Mouse (Mus musculus): ENCODE measurements around the gene Gm10277. TPM values are rescaled to one million over a fixed set of nuclear protein-coding genes. Genes with fewer than 3 reads are reported as not detected.

The Gm10277 gene
- polyA plus RNA-seq, 1 experiment from 2014 or later: 1.5 TPM

DNA sequence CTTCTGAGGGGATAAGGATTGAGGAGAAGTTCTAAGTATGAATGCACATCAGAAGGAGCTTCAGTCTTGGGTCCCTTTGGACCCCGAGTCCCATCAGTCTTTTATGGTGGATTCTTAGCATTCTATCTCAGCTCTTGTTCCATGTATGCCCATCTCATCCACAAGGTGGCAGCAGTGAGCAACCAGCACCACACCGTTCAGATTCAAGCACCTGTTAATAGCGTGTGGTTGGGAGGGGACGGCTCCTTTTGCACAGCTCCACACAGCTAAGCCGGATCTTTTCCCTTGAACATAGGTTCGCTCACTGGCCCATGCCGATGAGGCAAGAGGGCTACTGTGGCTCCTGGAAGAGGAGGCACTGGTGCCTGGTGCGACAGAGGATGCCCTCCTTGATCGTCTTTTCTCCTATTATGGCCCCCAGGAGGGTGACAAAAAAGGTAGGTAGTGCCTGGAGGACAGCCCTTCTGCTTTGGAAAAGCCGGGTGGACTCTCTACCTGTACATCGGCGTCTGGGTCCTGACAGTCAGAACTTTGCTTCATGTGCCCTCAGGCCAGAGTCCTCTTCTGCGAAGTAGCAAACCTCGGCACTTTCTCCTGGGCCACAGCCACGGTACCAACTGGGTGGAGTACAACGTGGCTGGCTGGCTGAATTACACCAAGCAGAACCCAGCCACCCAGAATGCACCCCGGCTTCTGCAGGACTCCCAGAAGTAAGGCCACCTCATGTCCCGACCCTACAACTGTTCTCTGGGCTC is 39.9 kb upstream of the Gm10277 start:
- Histone ChIP-seq H3K9me3 (ENCODE audit: control insufficient read depth, low read depth, low read length) (no peaks in the 10 kb centered on the region), H3K27ac (ENCODE audit: low read length) (no peak overlapping the region), H3K36me3 (ENCODE audit: control insufficient read depth, insufficient read depth, low read length) (peaks cover 21% of the 10 kb centered on the region), H3K4me2 (replicated peaks; ENCODE audit: low read depth, low read length) (no peak overlapping the region), H3K4me3 (ENCODE audit: low read depth, low read length) (no peak overlapping the region), H3K9ac (replicated peaks; ENCODE audit: low read depth, low read length) (no peak overlapping the region), H3K4me1 (ENCODE audit: control insufficient read depth, insufficient read depth, low read length) (no peaks in the 10 kb centered on the region), H3K27me3 (ENCODE audit: control insufficient read depth, insufficient read depth, low read length) (no peaks in the 10 kb centered on the region)
- ATAC-seq (ENCODE audit: insufficient number of reproducible peaks, insufficient read depth, low FRiP score, low read depth): no peak
- WGBS: 52% methylated on average over 18 of the region's 18 CpGs

DNA sequence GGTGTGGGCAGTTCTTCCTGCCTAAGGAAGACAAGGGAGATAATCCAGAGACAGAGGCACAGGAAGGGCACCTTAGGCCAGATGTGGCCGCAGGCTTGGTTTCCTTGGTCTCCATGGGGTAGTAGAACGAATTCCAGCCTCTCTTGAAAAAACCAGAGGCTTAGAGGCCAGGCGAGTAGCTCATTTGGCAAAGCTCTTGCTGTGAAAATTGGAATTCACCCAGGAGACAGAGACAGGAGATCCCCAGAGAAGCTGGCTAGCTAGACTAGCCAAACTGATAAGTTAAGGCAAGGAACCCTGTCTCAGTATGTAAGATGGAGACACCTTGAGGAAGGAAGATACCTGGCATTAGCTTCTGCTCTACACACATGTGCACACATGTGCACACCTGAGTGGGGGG is 38.8 kb upstream of the Gm10277 start:
- Histone ChIP-seq H3K4me3 (ENCODE audit: low read depth, low read length) (no peak overlapping the region), H3K27ac (ENCODE audit: low read length) (no peak overlapping the region), H3K4me1 (ENCODE audit: control insufficient read depth, insufficient read depth, low read length) (no peaks in the 10 kb centered on the region), H3K9me3 (ENCODE audit: control insufficient read depth, low read depth, low read length) (no peaks in the 10 kb centered on the region), H3K9ac (replicated peaks; ENCODE audit: low read depth, low read length) (no peak overlapping the region), H3K36me3 (ENCODE audit: control insufficient read depth, insufficient read depth, low read length) (peaks cover 19% of the 10 kb centered on the region), H3K4me2 (replicated peaks; ENCODE audit: low read depth, low read length) (no peak overlapping the region), H3K27me3 (ENCODE audit: control insufficient read depth, insufficient read depth, low read length) (no peaks in the 10 kb centered on the region)
- ATAC-seq (ENCODE audit: insufficient number of reproducible peaks, insufficient read depth, low FRiP score, low read depth): no peak
- 55% methylated on average over 3 of the region's 3 CpGs for WGBS

DNA sequence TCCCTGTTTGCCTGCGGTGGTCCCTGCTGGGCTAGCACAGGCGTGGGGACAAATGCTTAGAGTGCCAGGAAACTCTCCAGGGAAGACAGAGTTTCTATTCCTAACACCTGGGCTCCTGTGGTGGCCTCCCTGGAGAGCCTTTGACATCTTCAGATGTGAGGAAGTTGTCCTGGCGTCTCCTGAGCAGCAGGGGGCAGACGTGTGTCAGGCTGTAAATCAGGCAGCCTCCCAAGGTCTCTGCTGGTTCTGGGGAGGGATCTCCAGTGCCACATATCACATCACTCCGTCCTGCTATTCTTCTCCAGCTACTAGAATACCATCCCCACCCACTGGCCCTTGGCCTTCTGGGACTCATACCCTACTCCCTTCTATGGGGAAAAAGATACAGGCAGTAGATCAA is 38.3 kb upstream of the Gm10277 start:
- no peak overlapping the region for H3K4me2 ChIP-seq (replicated peaks; ENCODE audit: low read depth, low read length)
- H3K27ac ChIP-seq (ENCODE audit: low read length): no peak overlapping the region
- peaks cover 19% of the 10 kb centered on the region for H3K36me3 ChIP-seq (ENCODE audit: control insufficient read depth, insufficient read depth, low read length)
- no peak overlapping the region for H3K4me3 ChIP-seq (ENCODE audit: low read depth, low read length)
- no peaks in the 10 kb centered on the region for H3K9me3 ChIP-seq (ENCODE audit: control insufficient read depth, low read depth, low read length)
- no peak overlapping the region for H3K9ac ChIP-seq (replicated peaks; ENCODE audit: low read depth, low read length)
- WGBS: 3% methylated on average over 5 of the region's 5 CpGs
- no peak for ATAC-seq (ENCODE audit: insufficient number of reproducible peaks, insufficient read depth, low FRiP score, low read depth)
- H3K4me1 ChIP-seq (ENCODE audit: control insufficient read depth, insufficient read depth, low read length): no peaks in the 10 kb centered on the region
- H3K27me3 ChIP-seq (ENCODE audit: control insufficient read depth, insufficient read depth, low read length): no peaks in the 10 kb centered on the region

DNA sequence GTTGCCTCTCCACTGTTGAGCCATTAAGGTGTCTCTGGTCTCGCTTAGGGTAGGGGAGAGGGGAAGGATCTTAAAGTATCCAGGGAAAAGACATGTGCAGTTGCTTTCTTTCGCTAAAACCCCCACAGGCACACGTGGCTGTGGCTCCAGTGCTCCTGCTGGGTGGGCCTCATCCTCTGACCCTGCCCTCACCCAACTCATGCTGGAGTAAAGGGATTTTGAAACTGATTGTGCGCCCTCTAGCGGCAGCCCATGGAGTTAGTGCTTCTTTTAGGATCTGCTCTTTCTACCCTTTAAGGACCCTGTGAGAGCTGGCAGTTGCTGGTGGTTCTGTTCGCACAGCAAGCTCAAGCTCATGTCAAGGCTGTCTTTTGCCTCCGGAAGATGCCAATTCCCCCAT is 35.2 kb upstream of the Gm10277 start:
- no peak overlapping the region for H3K9ac ChIP-seq (replicated peaks; ENCODE audit: low read depth, low read length)
- no peak overlapping the region for H3K27ac ChIP-seq (ENCODE audit: low read length)
- H3K4me3 ChIP-seq (ENCODE audit: low read depth, low read length): no peak overlapping the region
- H3K36me3 ChIP-seq (ENCODE audit: control insufficient read depth, insufficient read depth, low read length): peaks cover 17% of the 10 kb centered on the region
- 20% methylated on average over 7 of the region's 7 CpGs for WGBS
- no peaks in the 10 kb centered on the region for H3K4me1 ChIP-seq (ENCODE audit: control insufficient read depth, insufficient read depth, low read length)
- no peak for ATAC-seq (ENCODE audit: insufficient number of reproducible peaks, insufficient read depth, low FRiP score, low read depth)
- no peaks in the 10 kb centered on the region for H3K27me3 ChIP-seq (ENCODE audit: control insufficient read depth, insufficient read depth, low read length)
- H3K9me3 ChIP-seq (ENCODE audit: control insufficient read depth, low read depth, low read length): no peaks in the 10 kb centered on the region
- no peak overlapping the region for H3K4me2 ChIP-seq (replicated peaks; ENCODE audit: low read depth, low read length)

DNA sequence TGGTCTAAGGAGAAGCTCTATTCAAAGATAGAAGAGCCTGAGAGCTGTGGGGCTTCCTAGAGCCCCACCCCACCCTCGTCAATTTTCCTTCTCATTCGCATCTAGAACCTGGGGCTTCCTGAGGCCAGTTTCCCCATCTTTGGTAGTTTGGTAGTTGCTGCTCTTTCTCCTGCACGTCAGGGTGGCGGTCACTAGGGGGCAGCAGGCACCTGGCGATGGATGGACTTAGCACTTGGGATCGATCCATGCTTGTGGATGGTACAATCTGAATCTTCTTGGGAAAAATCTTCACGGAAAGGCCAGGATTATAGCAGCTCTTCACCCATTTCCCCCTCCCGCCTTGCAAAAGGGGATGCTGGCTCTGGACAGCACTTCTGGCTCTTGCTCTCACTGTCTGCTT is 34.1 kb upstream of the Gm10277 start:
- no peak overlapping the region for H3K27ac ChIP-seq (ENCODE audit: low read length)
- no peaks in the 10 kb centered on the region for H3K27me3 ChIP-seq (ENCODE audit: control insufficient read depth, insufficient read depth, low read length)
- no peak overlapping the region for H3K9ac ChIP-seq (replicated peaks; ENCODE audit: low read depth, low read length)
- no peak for ATAC-seq (ENCODE audit: insufficient number of reproducible peaks, insufficient read depth, low FRiP score, low read depth)
- H3K36me3 ChIP-seq (ENCODE audit: control insufficient read depth, insufficient read depth, low read length): peaks cover 20% of the 10 kb centered on the region
- H3K9me3 ChIP-seq (ENCODE audit: control insufficient read depth, low read depth, low read length): no peaks in the 10 kb centered on the region
- H3K4me2 ChIP-seq (replicated peaks; ENCODE audit: low read depth, low read length): no peak overlapping the region
- no peak overlapping the region for H3K4me3 ChIP-seq (ENCODE audit: low read depth, low read length)
- no peaks in the 10 kb centered on the region for H3K4me1 ChIP-seq (ENCODE audit: control insufficient read depth, insufficient read depth, low read length)
- WGBS: 25% methylated on average over 8 of the region's 8 CpGs

DNA sequence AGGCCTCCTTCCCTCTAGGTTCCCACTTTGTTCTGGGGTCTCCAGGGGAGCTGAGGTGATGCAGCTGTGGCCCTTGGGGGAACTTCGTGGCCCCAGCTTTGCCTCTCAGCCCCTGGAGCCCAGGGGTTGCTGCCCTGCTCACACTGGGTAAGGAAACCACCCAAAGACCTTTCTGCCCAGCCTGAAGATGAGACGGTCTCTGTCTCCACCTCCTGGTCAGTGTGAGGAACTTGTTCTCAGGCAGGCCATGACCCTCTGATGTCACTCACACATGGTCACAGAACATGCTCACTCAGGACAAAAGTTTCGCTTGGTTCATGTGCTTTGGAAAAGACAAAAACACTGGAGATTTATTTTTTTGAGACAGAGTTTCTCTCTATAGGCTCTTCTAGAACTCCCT is 28.5 kb upstream of the Gm10277 start:
- Histone ChIP-seq H3K4me1 (ENCODE audit: control insufficient read depth, insufficient read depth, low read length) (no peaks in the 10 kb centered on the region), H3K9ac (replicated peaks; ENCODE audit: low read depth, low read length) (no peak overlapping the region), H3K9me3 (ENCODE audit: control insufficient read depth, low read depth, low read length) (no peaks in the 10 kb centered on the region), H3K4me2 (replicated peaks; ENCODE audit: low read depth, low read length) (no peak overlapping the region), H3K27ac (ENCODE audit: low read length) (no peak overlapping the region), H3K27me3 (ENCODE audit: control insufficient read depth, insufficient read depth, low read length) (no peaks in the 10 kb centered on the region), H3K4me3 (ENCODE audit: low read depth, low read length) (no peak overlapping the region), H3K36me3 (ENCODE audit: control insufficient read depth, insufficient read depth, low read length) (peaks cover 6% of the 10 kb centered on the region)
- 0 out of 2 replicates have a peak, but pooled peaks have one; percentile 29 for ATAC-seq (ENCODE audit: insufficient number of reproducible peaks, insufficient read depth, low FRiP score, low read depth)
- WGBS: 22% methylated on average over 3 of the region's 3 CpGs

DNA sequence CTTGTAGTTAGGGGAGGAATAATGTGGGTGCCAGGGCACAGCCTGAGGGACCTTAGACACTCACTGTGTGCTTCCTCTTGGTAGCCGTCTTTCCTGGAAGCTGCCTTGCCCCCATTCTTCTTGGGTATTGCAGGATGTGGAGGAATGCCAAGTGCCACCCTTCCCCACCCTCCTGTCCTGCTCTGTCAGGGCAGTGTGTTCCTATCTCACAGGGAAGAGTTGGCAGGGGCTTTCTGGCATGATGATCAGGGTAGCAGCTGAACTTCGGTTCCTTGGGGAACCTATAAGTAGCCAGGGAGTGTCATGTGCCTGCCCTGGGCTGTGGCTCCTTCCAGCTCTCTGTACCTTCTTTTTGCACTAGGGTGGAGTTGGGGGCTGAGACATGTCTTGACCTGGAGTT is 26.4 kb upstream of the Gm10277 start:
- no peaks in the 10 kb centered on the region for H3K27me3 ChIP-seq (ENCODE audit: control insufficient read depth, insufficient read depth, low read length)
- no peak overlapping the region for H3K4me2 ChIP-seq (replicated peaks; ENCODE audit: low read depth, low read length)
- H3K4me3 ChIP-seq (ENCODE audit: low read depth, low read length): no peak overlapping the region
- 86% methylated on average over 2 of the region's 2 CpGs for WGBS
- H3K36me3 ChIP-seq (ENCODE audit: control insufficient read depth, insufficient read depth, low read length): peaks cover 6% of the 10 kb centered on the region
- no peak overlapping the region for H3K27ac ChIP-seq (ENCODE audit: low read length)
- H3K9ac ChIP-seq (replicated peaks; ENCODE audit: low read depth, low read length): no peak overlapping the region
- no peaks in the 10 kb centered on the region for H3K9me3 ChIP-seq (ENCODE audit: control insufficient read depth, low read depth, low read length)
- no peaks in the 10 kb centered on the region for H3K4me1 ChIP-seq (ENCODE audit: control insufficient read depth, insufficient read depth, low read length)
- no peak for ATAC-seq (ENCODE audit: insufficient number of reproducible peaks, insufficient read depth, low FRiP score, low read depth)

DNA sequence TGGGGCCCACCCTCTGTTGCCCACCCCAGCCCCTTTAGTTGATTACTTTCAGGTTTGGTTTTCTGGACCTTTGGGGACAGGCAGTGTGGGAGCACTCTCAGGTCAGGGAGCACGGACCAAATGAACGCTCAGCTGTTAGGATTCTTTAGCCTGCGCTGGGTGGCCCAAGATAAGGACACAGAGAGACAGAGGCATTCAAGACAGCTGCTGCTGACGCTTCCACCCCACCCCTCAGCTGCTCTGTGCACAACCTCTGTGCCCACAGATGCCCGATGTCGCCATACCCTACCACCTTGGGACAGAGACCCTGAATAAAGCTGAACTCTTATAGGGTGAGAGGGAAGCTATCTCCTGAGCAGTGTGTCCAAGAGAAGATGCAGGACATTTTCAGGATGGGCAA is 22.5 kb upstream of the Gm10277 start:
- H3K4me3 ChIP-seq (ENCODE audit: low read depth, low read length): no peak overlapping the region
- ATAC-seq (ENCODE audit: insufficient number of reproducible peaks, insufficient read depth, low FRiP score, low read depth): no peak
- no peaks in the 10 kb centered on the region for H3K4me1 ChIP-seq (ENCODE audit: control insufficient read depth, insufficient read depth, low read length)
- H3K4me2 ChIP-seq (replicated peaks; ENCODE audit: low read depth, low read length): no peak overlapping the region
- 83% methylated on average over 6 of the region's 6 CpGs for WGBS
- no peaks in the 10 kb centered on the region for H3K36me3 ChIP-seq (ENCODE audit: control insufficient read depth, insufficient read depth, low read length)
- H3K9me3 ChIP-seq (ENCODE audit: control insufficient read depth, low read depth, low read length): no peaks in the 10 kb centered on the region
- no peak overlapping the region for H3K9ac ChIP-seq (replicated peaks; ENCODE audit: low read depth, low read length)
- no peak overlapping the region for H3K27ac ChIP-seq (ENCODE audit: low read length)
- H3K27me3 ChIP-seq (ENCODE audit: control insufficient read depth, insufficient read depth, low read length): no peaks in the 10 kb centered on the region

DNA sequence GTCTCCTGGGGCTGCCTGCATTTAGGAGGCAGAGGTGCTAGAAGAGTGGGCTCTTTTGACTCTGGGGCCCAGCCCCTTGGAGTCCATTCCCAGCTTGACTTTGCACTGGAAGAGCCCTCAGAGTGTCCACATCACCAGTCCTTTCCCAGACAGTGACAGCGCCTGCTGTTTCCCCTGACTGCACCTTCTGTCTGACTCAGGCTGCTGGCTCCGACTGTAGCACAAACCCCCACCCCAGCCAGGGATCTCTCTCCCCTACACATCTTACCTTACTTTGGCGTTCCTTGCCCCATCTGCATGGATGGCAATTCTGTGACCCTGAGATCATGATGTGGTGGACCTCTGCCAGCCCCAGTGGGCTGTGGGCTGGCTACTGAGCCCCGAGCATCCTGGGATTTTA is 21.7 kb upstream of the Gm10277 start:
- no peaks in the 10 kb centered on the region for H3K4me1 ChIP-seq (ENCODE audit: control insufficient read depth, insufficient read depth, low read length)
- no peak for ATAC-seq (ENCODE audit: insufficient number of reproducible peaks, insufficient read depth, low FRiP score, low read depth)
- H3K27me3 ChIP-seq (ENCODE audit: control insufficient read depth, insufficient read depth, low read length): no peaks in the 10 kb centered on the region
- no peaks in the 10 kb centered on the region for H3K36me3 ChIP-seq (ENCODE audit: control insufficient read depth, insufficient read depth, low read length)
- H3K4me2 ChIP-seq (replicated peaks; ENCODE audit: low read depth, low read length): no peak overlapping the region
- 73% methylated on average over 4 of the region's 4 CpGs for WGBS
- H3K4me3 ChIP-seq (ENCODE audit: low read depth, low read length): no peak overlapping the region
- H3K9ac ChIP-seq (replicated peaks; ENCODE audit: low read depth, low read length): no peak overlapping the region
- no peak overlapping the region for H3K27ac ChIP-seq (ENCODE audit: low read length)
- H3K9me3 ChIP-seq (ENCODE audit: control insufficient read depth, low read depth, low read length): no peaks in the 10 kb centered on the region
